Mouse (Mus musculus): ENCODE results near the gene Ccl4. TPM values are rescaled to one million over a fixed set of nuclear protein-coding genes. Genes with fewer than 3 reads are reported as not detected.

Ccl4 gene
- 1.2 and 2.1 TPM in 2 replicates for polyA plus RNA-seq (2015; fragmentation: Nextera tagmentation; extraction: Ambion mirVana)

DNA sequence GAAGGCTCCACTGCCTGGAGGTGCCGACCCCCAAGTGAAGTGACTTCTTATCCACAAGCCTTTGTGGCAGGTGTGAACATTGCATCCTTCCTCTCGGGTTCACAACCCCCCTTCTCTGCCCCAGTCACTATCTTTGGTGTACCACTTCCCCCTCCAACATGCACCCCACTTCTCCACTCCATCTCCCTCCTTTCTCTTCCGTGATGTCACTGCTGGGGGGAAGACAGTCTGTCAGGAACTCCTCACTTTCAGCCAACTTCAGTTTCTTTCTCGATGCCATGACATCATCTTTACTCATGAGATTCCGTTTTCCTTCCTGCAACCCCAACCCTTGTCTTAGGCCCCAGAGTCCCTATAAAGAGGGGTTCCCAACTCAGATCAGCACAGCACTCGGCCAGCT, at the start of gene Ccl4:
Ccl4 (plus strand) TSS at position 381 of the 400 bp plus-strand sequence.
- 63% methylated on average over 6 of the region's 6 CpGs for WGBS
- no peak within 1 kb of the TSS for H3K4me2 ChIP-seq

DNA sequence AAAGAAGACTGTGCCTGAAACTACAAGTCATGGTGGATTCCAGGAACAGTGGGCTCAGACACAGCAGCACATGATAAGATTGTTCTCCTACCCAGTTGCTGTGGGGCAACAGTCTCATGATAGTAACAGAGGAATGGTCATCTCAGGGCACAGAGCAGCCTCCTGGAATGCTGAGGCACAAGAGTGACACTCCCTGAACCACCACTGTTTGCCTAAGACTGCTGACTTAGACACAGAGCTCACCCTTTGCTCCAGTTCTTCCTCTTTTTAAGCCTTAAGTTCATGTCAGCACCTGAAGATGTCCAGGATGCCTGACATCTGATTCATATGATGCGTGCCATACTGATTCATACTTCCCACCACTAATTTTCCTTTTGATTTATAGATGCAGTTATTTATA, 45.8 kb upstream of the Ccl4 start:
- H3K4me1 ChIP-seq = no peaks in the 10 kb centered on the region
- no peaks in the 10 kb centered on the region; the same call in 1 of the 2 replicates for H3K27me3 ChIP-seq (replicated peaks)
- WGBS = 76% methylated on average over 1 of the region's 1 CpGs
- H3K9ac ChIP-seq = no peak overlapping the region
- H3K9me3 ChIP-seq = no peaks in the 10 kb centered on the region
- no peak for ATAC-seq (ENCODE audit: extremely low read depth, insufficient number of reproducible peaks, low FRiP score, low TSS enrichment)
- H3K27ac ChIP-seq (replicated peaks) = no peak overlapping the region
- no peak overlapping the region for H3K4me3 ChIP-seq
- H3K36me3 ChIP-seq = no peaks in the 10 kb centered on the region
- H3K4me2 ChIP-seq = no peak overlapping the region

More for the DNA sequence above, at the start of gene Ccl4:
- no peak within 1 kb of the TSS for H3K4me3 ChIP-seq
- H3K36me3 ChIP-seq = no peaks in the 10 kb centered on the region
- 0 out of 2 replicates have a peak, but pooled peaks cover 6% of the 10 kb centered on the region for H3K27me3 ChIP-seq (replicated peaks)
- no peaks in the 10 kb centered on the region for H3K9me3 ChIP-seq
- no peak within 1 kb of the TSS for H3K9ac ChIP-seq
- no peaks in the 10 kb centered on the region for H3K4me1 ChIP-seq
- no peak for ATAC-seq (ENCODE audit: extremely low read depth, insufficient number of reproducible peaks, low FRiP score, low TSS enrichment)
- no peak within 1 kb of the TSS for H3K27ac ChIP-seq (replicated peaks)

DNA sequence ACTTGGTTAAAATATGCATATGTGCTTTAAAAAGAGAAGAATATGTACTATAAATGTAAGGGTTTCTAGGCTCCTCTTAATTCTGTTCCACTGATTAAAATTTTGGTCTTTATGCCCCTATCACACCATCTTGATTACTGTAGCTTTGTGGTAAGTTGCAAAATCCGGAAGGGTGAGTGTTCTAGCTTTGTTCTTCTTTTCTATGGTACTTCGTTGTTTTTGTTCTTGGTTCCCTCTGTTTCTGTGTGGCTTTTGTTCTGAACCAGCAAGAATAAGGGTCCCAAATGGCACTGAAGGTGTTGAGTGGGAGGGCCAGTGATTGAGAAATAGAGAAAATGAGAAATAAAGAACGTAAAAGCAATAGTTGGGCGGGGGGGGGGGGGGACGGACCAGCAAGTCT, 44.1 kb upstream of the Ccl4 start:
- WGBS = 62% methylated on average over 5 of the region's 5 CpGs

DNA sequence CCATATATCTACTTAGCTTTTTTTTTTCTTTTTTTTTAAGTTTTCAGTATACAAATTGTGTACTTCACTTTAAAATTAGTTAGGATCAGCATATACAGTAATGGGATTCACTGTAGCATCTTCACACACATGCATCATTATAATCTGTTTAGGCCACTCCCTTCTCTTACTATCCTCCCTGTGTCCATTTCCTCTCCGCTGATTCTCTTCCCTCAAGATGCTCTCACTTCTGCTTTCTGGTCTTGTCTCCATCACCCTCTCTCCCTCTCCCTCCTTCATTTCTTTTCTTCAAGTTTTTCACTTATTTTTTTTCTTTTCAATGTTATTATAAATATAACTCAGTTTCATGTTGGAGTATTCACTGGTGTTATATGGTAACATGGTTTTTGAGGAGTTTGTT, 43.3 kb upstream of the Ccl4 start:
- no peaks in the 10 kb centered on the region for H3K36me3 ChIP-seq
- 85% methylated on average over 1 of the region's 1 CpGs for WGBS

More for the DNA sequence above, 44.1 kb upstream of the Ccl4 start:
- no peak overlapping the region for H3K4me3 ChIP-seq
- H3K9me3 ChIP-seq = no peaks in the 10 kb centered on the region
- no peaks in the 10 kb centered on the region; the same call in 1 of the 2 replicates for H3K27me3 ChIP-seq (replicated peaks)
- ATAC-seq (ENCODE audit: extremely low read depth, insufficient number of reproducible peaks, low FRiP score, low TSS enrichment) = no peak
- no peaks in the 10 kb centered on the region for H3K36me3 ChIP-seq
- H3K9ac ChIP-seq = no peak overlapping the region
- H3K4me2 ChIP-seq = no peak overlapping the region
- no peaks in the 10 kb centered on the region for H3K4me1 ChIP-seq
- no peak overlapping the region for H3K27ac ChIP-seq (replicated peaks)

DNA sequence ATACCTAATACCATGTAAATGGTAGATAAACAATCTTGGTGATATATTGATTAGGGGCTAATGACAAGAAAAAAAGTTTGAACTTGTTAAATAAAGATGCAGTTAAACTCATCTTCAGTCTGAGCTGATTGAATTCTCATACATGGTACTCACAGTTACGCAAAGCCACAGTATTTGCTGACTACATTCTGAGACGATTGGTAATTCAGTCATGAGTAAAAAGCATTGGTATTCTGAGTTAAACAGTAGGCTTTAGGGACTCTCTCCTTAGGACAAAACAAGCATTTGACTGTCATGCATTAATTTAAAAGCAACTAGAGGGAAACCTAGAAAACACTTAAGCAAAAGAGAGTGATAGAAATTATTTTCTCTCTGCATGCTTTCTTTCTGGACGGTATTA, 38.8 kb upstream of the Ccl4 start:
- 76% methylated on average over 3 of the region's 3 CpGs for WGBS
- no peaks in the 10 kb centered on the region for H3K4me1 ChIP-seq
- H3K9ac ChIP-seq = no peak overlapping the region
- no peak overlapping the region for H3K4me3 ChIP-seq
- no peaks in the 10 kb centered on the region for H3K9me3 ChIP-seq
- H3K27ac ChIP-seq (replicated peaks) = no peak overlapping the region
- no peaks in the 10 kb centered on the region for H3K36me3 ChIP-seq
- no peak overlapping the region for H3K4me2 ChIP-seq
- no peaks in the 10 kb centered on the region for H3K27me3 ChIP-seq (replicated peaks)
- ATAC-seq (ENCODE audit: extremely low read depth, insufficient number of reproducible peaks, low FRiP score, low TSS enrichment) = no peak

More for the DNA sequence above, 43.3 kb upstream of the Ccl4 start:
- Histone ChIP-seq H3K9ac (no peak overlapping the region), H3K27me3 (replicated peaks) (no peaks in the 10 kb centered on the region), H3K27ac (replicated peaks) (no peak overlapping the region), H3K4me2 (no peak overlapping the region), H3K4me1 (no peaks in the 10 kb centered on the region), H3K4me3 (no peak overlapping the region), H3K9me3 (no peaks in the 10 kb centered on the region)
- ATAC-seq (ENCODE audit: extremely low read depth, insufficient number of reproducible peaks, low FRiP score, low TSS enrichment) = no peak

DNA sequence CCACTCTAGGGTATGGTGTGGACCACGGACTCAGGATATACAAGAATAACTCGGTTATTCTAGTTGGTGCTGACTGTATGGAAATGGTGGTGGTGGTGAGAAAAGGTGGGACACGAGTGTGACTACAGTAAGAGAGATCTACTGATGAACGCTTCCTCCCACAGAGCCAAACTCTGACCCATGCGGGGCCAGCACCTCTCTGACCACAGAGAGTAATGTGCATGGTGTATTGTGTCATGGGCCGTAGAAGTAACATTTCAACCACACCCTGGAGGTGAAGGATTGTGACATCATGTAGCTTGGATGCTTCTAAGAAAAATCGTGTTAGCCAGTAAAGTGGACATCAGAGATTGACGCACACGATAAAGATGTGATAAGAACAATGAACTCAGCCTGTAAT, 33.6 kb upstream of the Ccl4 start:
- H3K9me3 ChIP-seq = no peaks in the 10 kb centered on the region
- H3K9ac ChIP-seq = no peak overlapping the region
- no peak for ATAC-seq (ENCODE audit: extremely low read depth, insufficient number of reproducible peaks, low FRiP score, low TSS enrichment)
- WGBS = 74% methylated on average over 9 of the region's 9 CpGs
- H3K36me3 ChIP-seq = no peaks in the 10 kb centered on the region
- no peaks in the 10 kb centered on the region for H3K27me3 ChIP-seq (replicated peaks)
- peaks cover 18% of the 10 kb centered on the region for H3K4me1 ChIP-seq
- H3K4me2 ChIP-seq = no peak overlapping the region
- H3K4me3 ChIP-seq = no peak overlapping the region
- no peak overlapping the region for H3K27ac ChIP-seq (replicated peaks)

DNA sequence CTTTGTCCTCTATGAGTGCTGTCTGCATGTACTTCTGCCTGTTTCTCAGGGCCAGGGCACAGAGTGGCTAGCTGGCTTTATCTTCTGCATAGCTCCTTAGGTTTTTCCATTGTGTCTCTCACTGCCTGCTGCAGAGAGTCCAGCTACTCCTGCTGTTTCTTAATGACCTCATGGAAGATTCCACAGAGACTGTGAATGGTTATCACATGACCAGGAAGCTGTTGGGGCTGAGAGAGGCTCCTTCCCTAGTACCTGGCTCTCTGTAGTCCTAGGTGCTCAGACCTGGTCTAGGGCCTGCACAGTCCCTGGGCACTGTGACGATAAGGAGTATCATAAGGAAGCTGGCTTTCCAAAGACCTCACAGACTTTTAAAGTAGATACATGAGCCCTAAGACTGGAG, 31.8 kb upstream of the Ccl4 start:
- no peak overlapping the region for H3K4me3 ChIP-seq
- WGBS = 92% methylated on average over 1 of the region's 1 CpGs

DNA sequence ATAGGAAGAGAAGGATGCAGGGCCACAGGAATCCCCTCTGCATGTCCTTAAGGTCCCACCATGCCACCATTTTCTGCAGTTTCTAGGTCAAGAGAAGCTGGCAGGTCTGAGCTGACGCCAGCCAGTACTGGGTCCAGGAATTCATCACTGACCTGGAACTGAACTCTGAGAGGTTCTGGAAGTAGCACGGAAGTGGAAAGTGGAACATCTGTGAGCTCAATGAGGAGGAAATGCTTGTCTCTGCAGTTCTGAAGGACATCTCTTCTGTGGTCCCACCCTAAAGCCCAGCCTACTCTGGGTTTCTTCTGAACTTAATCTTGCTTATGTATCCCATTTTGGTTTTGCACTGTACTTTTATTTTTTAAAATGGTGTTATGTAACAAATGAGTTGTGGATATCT, 31.3 kb upstream of the Ccl4 start:
- H3K27ac ChIP-seq (replicated peaks) = no peak overlapping the region
- no peak overlapping the region for H3K4me3 ChIP-seq
- 62% methylated on average over 2 of the region's 2 CpGs for WGBS
- no peaks in the 10 kb centered on the region for H3K36me3 ChIP-seq
- H3K9me3 ChIP-seq = no peaks in the 10 kb centered on the region
- peaks cover 23% of the 10 kb centered on the region for H3K4me1 ChIP-seq
- H3K9ac ChIP-seq = no peak overlapping the region
- H3K4me2 ChIP-seq = no peak overlapping the region
- H3K27me3 ChIP-seq (replicated peaks) = no peaks in the 10 kb centered on the region
- ATAC-seq (ENCODE audit: extremely low read depth, insufficient number of reproducible peaks, low FRiP score, low TSS enrichment) = no peak

More for the DNA sequence above, 31.8 kb upstream of the Ccl4 start:
- no peak for ATAC-seq (ENCODE audit: extremely low read depth, insufficient number of reproducible peaks, low FRiP score, low TSS enrichment)
- Histone ChIP-seq H3K27ac (replicated peaks) (no peak overlapping the region), H3K9ac (no peak overlapping the region), H3K36me3 (no peaks in the 10 kb centered on the region), H3K9me3 (no peaks in the 10 kb centered on the region), H3K4me2 (no peak overlapping the region), H3K4me1 (peaks cover 23% of the 10 kb centered on the region), H3K27me3 (replicated peaks) (no peaks in the 10 kb centered on the region)

DNA sequence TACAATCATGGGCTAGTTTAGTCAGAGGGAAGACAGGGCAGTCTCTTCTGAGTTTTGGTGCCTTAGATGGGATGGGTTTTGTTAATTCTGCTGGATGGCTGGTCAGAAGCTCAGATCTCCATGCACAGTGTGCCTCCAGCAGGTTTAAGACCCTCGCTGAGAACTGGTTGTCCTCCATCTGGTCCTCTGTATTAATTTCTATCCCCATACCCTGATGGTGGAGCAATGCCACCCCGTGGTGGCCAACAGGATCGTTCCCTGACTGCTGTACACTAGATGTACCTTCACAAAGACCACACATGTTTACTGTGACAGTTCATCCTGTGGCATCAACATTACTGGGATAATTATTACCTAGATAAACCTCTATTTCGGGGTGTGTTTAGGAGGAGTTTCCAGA, 29.6 kb upstream of the Ccl4 start:
- 49% methylated on average over 4 of the region's 4 CpGs for WGBS
- Histone ChIP-seq H3K4me3 (no peak overlapping the region), H3K27me3 (replicated peaks) (no peaks in the 10 kb centered on the region), H3K4me2 (no peak overlapping the region), H3K4me1 (peaks cover 35% of the 10 kb centered on the region), H3K27ac (replicated peaks) (no peak overlapping the region), H3K36me3 (no peaks in the 10 kb centered on the region), H3K9me3 (no peaks in the 10 kb centered on the region), H3K9ac (no peak overlapping the region)
- no peak for ATAC-seq (ENCODE audit: extremely low read depth, insufficient number of reproducible peaks, low FRiP score, low TSS enrichment)

DNA sequence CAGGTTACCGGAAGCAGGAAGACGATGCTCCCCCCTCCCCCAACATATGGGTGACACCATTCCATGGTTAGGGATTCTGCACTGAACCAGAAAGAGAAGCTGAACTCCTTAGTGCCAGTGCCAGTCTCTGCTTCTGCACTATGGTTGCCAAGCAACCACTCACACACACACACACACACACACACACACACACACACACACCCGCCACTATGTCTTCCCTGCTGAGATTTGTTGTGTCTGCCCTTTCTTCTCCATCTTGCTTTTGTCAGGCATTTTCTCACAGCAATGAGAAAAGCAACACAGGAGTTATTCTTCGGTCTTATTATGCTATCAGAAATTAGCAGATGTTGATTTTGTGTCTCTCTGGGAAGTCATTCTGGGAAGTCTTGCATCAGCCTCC, 28.0 kb upstream of the Ccl4 start:
- WGBS = 64% methylated on average over 4 of the region's 4 CpGs
- Histone ChIP-seq H3K36me3 (no peaks in the 10 kb centered on the region), H3K4me2 (no peak overlapping the region), H3K27me3 (replicated peaks) (no peaks in the 10 kb centered on the region), H3K27ac (replicated peaks) (no peak overlapping the region), H3K9me3 (no peaks in the 10 kb centered on the region), H3K4me3 (no peak overlapping the region), H3K4me1 (peaks cover 36% of the 10 kb centered on the region), H3K9ac (no peak overlapping the region)
- no peak for ATAC-seq (ENCODE audit: extremely low read depth, insufficient number of reproducible peaks, low FRiP score, low TSS enrichment)

DNA sequence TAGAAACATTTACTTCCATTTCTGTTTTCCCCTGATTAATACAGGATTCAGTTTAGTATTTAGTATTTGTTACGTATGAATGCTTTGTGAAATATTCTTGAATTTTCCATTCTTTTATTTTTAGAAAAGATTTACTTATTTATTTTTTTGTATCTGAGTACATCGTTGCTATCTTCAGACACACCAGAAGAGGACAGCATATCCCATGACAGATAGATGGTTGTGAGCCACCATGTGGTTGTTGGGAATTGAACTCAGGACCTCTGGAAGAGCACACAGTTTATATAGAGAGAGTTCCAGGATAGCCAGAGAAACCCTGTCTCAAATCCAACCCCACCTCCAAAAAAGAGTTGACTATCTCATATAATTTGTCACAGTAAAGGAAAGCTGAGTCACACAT, 27.5 kb upstream of the Ccl4 start:
- H3K36me3 ChIP-seq = no peaks in the 10 kb centered on the region
- H3K4me3 ChIP-seq = no peak overlapping the region
- H3K9me3 ChIP-seq = no peaks in the 10 kb centered on the region
- 79% methylated on average over 2 of the region's 2 CpGs for WGBS
- H3K27me3 ChIP-seq (replicated peaks) = no peaks in the 10 kb centered on the region
- no peak overlapping the region for H3K9ac ChIP-seq
- no peak for ATAC-seq (ENCODE audit: extremely low read depth, insufficient number of reproducible peaks, low FRiP score, low TSS enrichment)
- H3K27ac ChIP-seq (replicated peaks) = no peak overlapping the region
- peaks cover 36% of the 10 kb centered on the region for H3K4me1 ChIP-seq
- no peak overlapping the region for H3K4me2 ChIP-seq

DNA sequence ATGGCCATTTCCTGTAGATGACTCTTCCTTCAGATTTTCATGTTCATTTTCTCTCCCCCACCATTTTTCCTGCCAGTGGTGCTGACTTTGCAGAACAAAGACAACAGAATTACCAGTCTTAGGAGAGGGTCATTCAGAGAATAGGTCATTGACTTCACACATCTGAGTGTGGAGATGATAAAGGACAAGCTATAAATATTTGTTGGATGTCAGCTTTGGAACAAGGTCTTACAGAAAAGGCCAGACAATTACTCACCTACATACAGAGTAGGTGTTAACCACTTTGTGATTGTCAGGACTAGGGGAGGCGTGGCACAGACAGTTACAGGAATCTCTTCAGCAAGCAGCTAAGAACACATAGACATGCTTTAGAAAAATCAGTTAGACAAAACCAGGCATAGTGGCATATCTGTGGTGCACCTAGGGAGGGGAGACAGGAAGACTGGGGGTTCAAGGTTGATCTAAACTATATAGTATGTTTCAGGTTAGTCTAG, 25.6 kb upstream of the Ccl4 start:
- H3K36me3 ChIP-seq = no peaks in the 10 kb centered on the region
- H3K9ac ChIP-seq = no peak overlapping the region
- no peaks in the 10 kb centered on the region for H3K27me3 ChIP-seq (replicated peaks)
- ATAC-seq (ENCODE audit: extremely low read depth, insufficient number of reproducible peaks, low FRiP score, low TSS enrichment) = no peak; the same call in 1 of the 2 replicates
- peaks cover 26% of the 10 kb centered on the region for H3K4me1 ChIP-seq
- peak overlapping the region; percentile 39 for H3K27ac ChIP-seq (replicated peaks)
- H3K9me3 ChIP-seq = no peaks in the 10 kb centered on the region
- no peak overlapping the region for H3K4me3 ChIP-seq
- 48% methylated on average over 1 of the region's 1 CpGs for WGBS
- no peak overlapping the region for H3K4me2 ChIP-seq

Data from heart, embryonic 13.5 days (tissue).